In genomic region chr11:59731821-59732220, GRCm38 (mm10) we compare ENCODE assay signal across 11 mouse cellular contexts. TPM values are rescaled to one million over a fixed set of nuclear protein-coding genes. Genes with fewer than 3 reads are reported as not detected.
A peak's percentile ranks its signal among the peaks of the same experiment; 100 is the strongest.
DNase-seq lines count a peak whose midpoint lies in the region; ATAC-seq and TF ChIP-seq lines count a peak whose summit lies in the region.
"Had no signal": no experiment of that assay in that cellular context is flagged by ENCODE, and none has a peak within 500 bp of the region (broad histone marks: within the 10 kb centered on the region; RNA-seq: fewer than 3 reads in every experiment).

No protein-coding gene starts in this region.

- no peak for DNase-seq in heart, adult 8-10 months (ENCODE audit: low spot score)
- no peak for DNase-seq in limb, embryonic 10.5 days (ENCODE audit: low spot score)
- no peak for DNase-seq in Patski (ENCODE audit: low read depth, low spot score)
- no peak for DNase-seq in adrenal gland, postnatal 25 days
- no peak for DNase-seq in c-Kit-positive CD71-positive TER-119-positive erythroid progenitor cells, embryonic 14.5 days (ENCODE audit: low spot score)

- POLR2A ChIA-PET in Patski (lab: Charles Lee), result interaction anchor here (1.0 to 1.3 kb wide), 2 partner anchors 68 to 81 kb away, joined by 3 read pairs; no protein-coding TSS in a partner anchor

- in situ Hi-C loops in Patski (cut with MboI; ENCODE audit: low pct_unique_long_range_greater_than_20kb), result no loop called here

- H3K4me2 ChIP-seq in heart, embryonic 13.5 days, result no peak overlapping the region
- H3K4me2 ChIP-seq in limb, embryonic 15.5 days, result no peak overlapping the region
- no peak overlapping the region for H3K4me2 ChIP-seq in neural tube, embryonic 15.5 days
- H3K4me2 ChIP-seq: forebrain, embryonic 13.5 days had no signal

- no peak overlapping the region for H3K9ac ChIP-seq in heart, embryonic 13.5 days
- no peak overlapping the region for H3K9ac ChIP-seq in limb, embryonic 15.5 days
- no peak overlapping the region for H3K9ac ChIP-seq in neural tube, embryonic 15.5 days (replicated peaks)
- H3K9ac ChIP-seq: forebrain, embryonic 13.5 days had no signal

- H3K36me3 ChIP-seq in heart, embryonic 13.5 days, result peaks cover 88% of the 10 kb centered on the region
- peaks cover 75% of the 10 kb centered on the region for H3K36me3 ChIP-seq in limb, embryonic 15.5 days
- H3K36me3 ChIP-seq in limb, embryonic 10.5 days, result peaks cover 91% of the 10 kb centered on the region
- H3K36me3 ChIP-seq in neural tube, embryonic 15.5 days, result peaks cover 48% of the 10 kb centered on the region

- no peak for TF ChIP-seq CTCF in Patski (IDR thresholded peaks at IDR 0.05)

- H3K27me3 ChIP-seq in heart, embryonic 13.5 days (replicated peaks), result no peaks in the 10 kb centered on the region
- no peaks in the 10 kb centered on the region for H3K27me3 ChIP-seq in limb, embryonic 15.5 days
- H3K27me3 ChIP-seq in limb, embryonic 10.5 days (ENCODE audit: low read depth, poor library complexity, severe bottlenecking), result no peaks in the 10 kb centered on the region
- no peaks in the 10 kb centered on the region for H3K27me3 ChIP-seq in Patski
- H3K27me3 ChIP-seq in neural tube, embryonic 15.5 days (replicated peaks), result no peaks in the 10 kb centered on the region
- H3K27me3 ChIP-seq: forebrain, embryonic 13.5 days had no signal

- peaks cover 14% of the 10 kb centered on the region for H3K4me1 ChIP-seq in heart, embryonic 13.5 days
- 0 out of 2 replicates have a peak, but pooled peaks cover 6% of the 10 kb centered on the region for H3K4me1 ChIP-seq in limb, embryonic 15.5 days
- no peaks in the 10 kb centered on the region for H3K4me1 ChIP-seq in limb, embryonic 10.5 days
- H3K4me1 ChIP-seq in neural tube, embryonic 15.5 days, result 0 out of 2 replicates have a peak, but pooled peaks cover 4% of the 10 kb centered on the region

- 0 out of 2 replicates have a peak overlapping the region, but pooled peaks have one; percentile 24 for H3K27ac ChIP-seq in heart, embryonic 13.5 days (replicated peaks)
- H3K27ac ChIP-seq in limb, embryonic 15.5 days, result peak overlapping the region; percentile 50; the same call in 1 of the 2 replicates
- H3K27ac ChIP-seq in limb, embryonic 10.5 days, result no peak overlapping the region
- H3K27ac ChIP-seq in neural tube, embryonic 15.5 days (replicated peaks), result peak overlapping the region; percentile 35; the same call in 1 of the 2 replicates
- H3K27ac ChIP-seq: forebrain, embryonic 13.5 days; heart, embryonic 10.5 days; midbrain, embryonic 10.5 days had no signal

- no peak overlapping the region for H3K4me3 ChIP-seq in heart, embryonic 13.5 days
- H3K4me3 ChIP-seq in limb, embryonic 15.5 days, result no peak overlapping the region
- no peak overlapping the region for H3K4me3 ChIP-seq in limb, embryonic 10.5 days
- no peak overlapping the region for H3K4me3 ChIP-seq in neural tube, embryonic 15.5 days (replicated peaks)
- H3K4me3 ChIP-seq: forebrain, embryonic 13.5 days; heart, embryonic 10.5 days; midbrain, embryonic 10.5 days had no signal

- WGBS in heart, embryonic 13.5 days, result 71% methylated on average over 3 of the region's 3 CpGs
- WGBS in limb, embryonic 15.5 days, result 76% methylated on average over 3 of the region's 3 CpGs
- 82% methylated on average over 3 of the region's 3 CpGs for WGBS in limb, embryonic 10.5 days
- WGBS in neural tube, embryonic 15.5 days, result 88% methylated on average over 3 of the region's 3 CpGs

- no peaks in the 10 kb centered on the region for H3K9me3 ChIP-seq in heart, embryonic 13.5 days
- no peaks in the 10 kb centered on the region for H3K9me3 ChIP-seq in limb, embryonic 15.5 days
- H3K9me3 ChIP-seq in limb, embryonic 10.5 days (replicated peaks), result no peaks in the 10 kb centered on the region
- no peaks in the 10 kb centered on the region for H3K9me3 ChIP-seq in neural tube, embryonic 15.5 days (replicated peaks)
- H3K9me3 ChIP-seq: forebrain, embryonic 13.5 days; heart, embryonic 10.5 days; midbrain, embryonic 10.5 days had no signal

- CTCF ChIA-PET in Patski (lab: Charles Lee), result interaction anchor here (0.7 to 2.1 kb wide), 4 partner anchors 8 to 92 kb away, joined by 3 to 10 read pairs (median 6); no protein-coding TSS in a partner anchor

- ATAC-seq in heart, embryonic 13.5 days (ENCODE audit: extremely low read depth, insufficient number of reproducible peaks, low FRiP score, low TSS enrichment), result no peak
- ATAC-seq in limb, embryonic 15.5 days (ENCODE audit: insufficient number of reproducible peaks, low FRiP score, low TSS enrichment, low read depth), result no peak
- peak; percentile 7 for ATAC-seq in Patski
- no peak for ATAC-seq in neural tube, embryonic 15.5 days (ENCODE audit: low FRiP score)
- ATAC-seq: forebrain, embryonic 13.5 days had no signal

RNA-seq across cellular contexts. Expression of gene Pld6, which starts 55.6 kb away (rescaled TPM):
- polyA plus RNA-seq in heart, embryonic 13.5 days (2015; fragmentation: Nextera tagmentation; extraction: Ambion mirVana), result 4.5 and 5.6 TPM in 2 replicates
- 1 to 10 TPM in 2 of 4 experiments, under 1 TPM in 2; 0.60 to 1.2 (median 0.89) TPM for total RNA-seq in heart, adult 8-10 months (2022)
- 2.0 TPM in 2 replicates for polyA plus RNA-seq in limb, embryonic 15.5 days (2015; fragmentation: Nextera tagmentation; extraction: Ambion mirVana)
- polyA plus RNA-seq in limb, embryonic 10.5 days (2016; fragmentation: Nextera tagmentation; extraction: Ambion mirVana), result 4.5 and 4.9 TPM in 2 replicates
- 0.17 TPM for polyA plus RNA-seq in Patski (2021)
- polyA plus RNA-seq in neural tube, embryonic 15.5 days (2015; fragmentation: Nextera tagmentation; extraction: Ambion mirVana), result 17.2 and 19.6 TPM in 2 replicates
- total RNA-seq in adrenal gland, postnatal 25 days (2021), result 4.1 and 4.6 TPM in 2 replicates
